Mouse (Mus musculus) large intestine, adult 2 months (tissue): ENCODE measurements around the gene Wdr54. TPM values are rescaled to one million over a fixed set of nuclear protein-coding genes. Genes with fewer than 3 reads are reported as not detected.

ENCODE experiments used
- DNase-seq: peaks from one replicate; pipeline ENCODE4 v3.0.0-alpha.2; 2012; ENCODE audit warnings: low read depth, low spot score
- WGBS: fragments of 180-500 bp; shearing (Covaris S2); methylation state at CpG from one replicate; pipeline ENCODE4 v1.1.7; 2018; 5-methylcytosine and 5-hydroxymethylcytosine counted together
- polyA plus RNA-seq: library from polyadenylated mRNA; depleted of rRNA; stranded (reverse); fragments of >200 nt; gene quantifications from 2 replicates; pipeline ENCODE4 v1.2.3, GENCODE M21; 2012

Wdr54 gene
- polyA plus RNA-seq, 1 experiment = 1.8 TPM

DNA sequence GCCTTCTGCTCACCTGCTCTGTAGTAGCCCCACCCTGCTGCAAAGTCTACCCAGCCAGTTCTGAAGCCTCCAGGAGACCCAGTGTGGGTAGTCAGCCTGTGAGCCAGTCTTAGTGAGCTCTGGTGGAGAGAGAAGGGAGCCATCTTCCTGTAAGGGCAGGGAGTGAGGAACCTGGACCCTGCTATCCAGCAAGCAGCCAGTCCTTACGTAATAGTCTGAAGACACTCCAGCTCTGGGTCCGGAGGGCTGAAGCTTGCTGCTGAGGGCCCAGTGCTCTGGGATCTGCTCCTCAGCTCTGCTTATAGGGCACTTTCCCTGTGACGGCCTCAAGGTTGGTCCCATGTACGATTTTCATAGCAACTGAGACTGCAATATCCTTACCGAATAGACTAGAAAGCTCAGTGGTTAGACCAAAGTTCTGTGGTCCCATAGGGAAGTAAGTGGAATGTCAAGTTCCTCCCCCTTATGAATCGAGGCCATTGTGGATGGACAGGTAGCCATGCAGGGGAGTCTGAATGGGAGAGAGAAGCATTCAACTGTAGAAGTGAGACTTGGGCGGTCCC is 21.2 kb downstream of the Wdr54 start, which contains the start of gene Rtkn:
Rtkn (plus strand) TSS at position 513 of the 563 bp plus-strand sequence.
- 25% methylated on average over 7 of the region's 7 CpGs for WGBS

GRCm38 (mm10) chr6:83134226-83134625 is 22.0 kb downstream of the Wdr54 start:
- DNase-seq = no peak
- WGBS = 45% methylated on average over 3 of the region's 3 CpGs

More for the DNA sequence above, 21.2 kb downstream of the Wdr54 start, which contains the start of gene Rtkn:
- DNase-seq = no peak

GRCm38 (mm10) chr6:83132176-83132919 is 23.8 kb downstream of the Wdr54 start:
- DNase-seq = no peak
- 51% methylated on average over 9 of the region's 9 CpGs for WGBS

DNA sequence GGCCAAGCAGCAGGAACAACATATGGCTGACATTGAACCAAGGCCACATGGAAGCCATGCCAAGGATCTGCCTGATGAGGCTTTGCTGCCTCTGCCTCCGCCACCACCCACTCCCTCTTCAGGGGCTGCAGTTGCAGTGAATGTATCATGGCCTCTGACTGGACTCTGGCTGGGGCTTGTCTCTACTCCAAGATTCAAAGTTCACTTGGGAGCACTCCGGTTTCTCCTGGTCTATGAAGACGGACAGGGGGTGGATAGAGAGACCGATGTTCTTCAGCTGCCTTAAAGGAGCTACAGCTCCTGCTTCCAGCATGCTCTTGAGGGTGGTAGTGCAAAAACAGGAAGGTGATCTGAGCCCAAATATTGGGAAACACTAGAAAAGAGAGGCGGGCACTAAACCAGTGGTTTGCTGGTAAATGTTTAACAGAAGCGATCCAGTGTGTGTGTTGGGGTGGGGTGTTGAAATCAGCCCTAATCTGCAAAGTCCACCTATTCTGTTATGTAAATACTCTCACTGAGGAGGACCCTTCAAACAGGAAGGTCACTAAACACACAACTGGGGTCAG is 24.6 kb downstream of the Wdr54 start:
- WGBS = 12% methylated on average over 6 of the region's 6 CpGs
- no peak for DNase-seq

DNA sequence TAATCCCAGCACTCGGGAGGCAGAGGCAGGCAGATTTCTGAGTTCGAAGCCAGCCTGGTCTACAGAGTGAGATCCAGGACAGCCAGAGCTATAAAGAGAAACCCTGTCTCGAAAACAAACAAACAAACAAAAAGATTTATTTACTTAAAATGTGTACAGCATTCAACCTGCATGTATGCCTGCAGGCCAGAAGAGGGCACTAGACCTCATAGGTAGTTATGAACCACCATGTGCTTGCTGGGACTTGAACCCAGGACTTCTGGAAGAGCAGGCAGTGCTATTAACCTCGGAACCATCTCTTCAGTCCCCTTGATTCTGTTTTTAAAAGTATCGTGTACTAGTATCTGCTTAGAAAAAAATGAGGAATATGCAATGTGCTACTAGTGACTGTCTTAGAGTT is 28.8 kb downstream of the Wdr54 start:
- DNase-seq = no peak
- WGBS = 94% methylated on average over 5 of the region's 5 CpGs

DNA sequence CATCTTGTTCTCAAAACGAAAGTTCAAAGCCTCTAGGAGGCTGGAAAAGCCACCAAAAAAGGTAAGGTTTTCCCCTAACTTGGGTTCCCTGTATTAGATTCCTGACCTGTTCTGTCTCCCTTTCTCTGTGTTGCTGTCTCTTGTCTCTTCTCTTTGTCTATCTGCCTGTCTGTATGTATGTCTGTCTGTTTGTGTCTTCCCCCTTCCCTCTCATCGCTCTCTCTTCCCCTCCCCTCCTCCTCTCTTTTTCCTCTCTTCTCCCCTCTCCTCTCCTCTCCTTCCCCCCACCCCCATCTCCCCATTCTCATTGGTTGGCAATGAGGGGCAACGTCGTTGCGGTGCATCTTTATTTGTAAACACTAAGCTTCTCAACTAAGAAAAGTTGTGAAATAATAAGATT is 30.9 kb downstream of the Wdr54 start, which contains the start of gene Ino80b:
Ino80b (minus strand) TSS at position 101 of the 400 bp plus-strand sequence.
- DNase-seq = no peak
- 25% methylated on average over 5 of the region's 5 CpGs for WGBS

- no peak for DNase-seq
- under 1% methylated on average over 30 of the region's 30 CpGs for WGBS
Measured at GRCm38 (mm10) chr6:83124851-83125312, 31.3 kb downstream of the Wdr54 start.

DNA sequence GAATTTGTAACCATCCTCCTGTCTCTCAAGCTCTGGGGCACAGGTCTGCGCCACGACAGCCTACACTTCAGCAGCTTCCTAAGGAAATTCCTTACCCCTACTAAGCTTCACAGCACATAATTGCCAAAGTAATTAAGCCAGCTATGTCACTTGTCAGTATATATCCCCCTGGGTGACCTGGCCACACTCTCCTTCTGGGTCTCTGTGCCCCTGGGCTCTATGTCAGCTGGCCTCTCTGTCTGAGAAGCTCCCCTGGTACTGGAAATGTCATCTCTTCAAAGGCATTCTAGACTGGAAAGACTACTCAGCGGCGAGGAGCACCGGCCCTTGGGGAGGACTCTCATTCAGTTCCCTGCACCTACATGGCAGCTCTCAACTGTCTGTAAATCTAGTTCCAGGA is 33.2 kb downstream of the Wdr54 start:
- DNase-seq = no peak
- WGBS = 89% methylated on average over 5 of the region's 5 CpGs

- DNase-seq = no peak
- WGBS = 2% methylated on average over 52 of the region's 52 CpGs
Measured at GRCm38 (mm10) chr6:83121863-83122710, 34.1 kb downstream of the Wdr54 start.

- DNase-seq = peak; percentile 100
- under 1% methylated on average over 37 of the region's 38 CpGs for WGBS
Measured at GRCm38 (mm10) chr6:83120930-83121862, 35.0 kb downstream of the Wdr54 start, which contains the start of gene Wbp1. Gene Wbp1 (minus strand): TSS chr6:83121559.

- 60% methylated on average over 7 of the region's 7 CpGs for WGBS
- DNase-seq = no peak
Measured at GRCm38 (mm10) chr6:83119734-83120051, 36.5 kb downstream of the Wdr54 start.

DNA sequence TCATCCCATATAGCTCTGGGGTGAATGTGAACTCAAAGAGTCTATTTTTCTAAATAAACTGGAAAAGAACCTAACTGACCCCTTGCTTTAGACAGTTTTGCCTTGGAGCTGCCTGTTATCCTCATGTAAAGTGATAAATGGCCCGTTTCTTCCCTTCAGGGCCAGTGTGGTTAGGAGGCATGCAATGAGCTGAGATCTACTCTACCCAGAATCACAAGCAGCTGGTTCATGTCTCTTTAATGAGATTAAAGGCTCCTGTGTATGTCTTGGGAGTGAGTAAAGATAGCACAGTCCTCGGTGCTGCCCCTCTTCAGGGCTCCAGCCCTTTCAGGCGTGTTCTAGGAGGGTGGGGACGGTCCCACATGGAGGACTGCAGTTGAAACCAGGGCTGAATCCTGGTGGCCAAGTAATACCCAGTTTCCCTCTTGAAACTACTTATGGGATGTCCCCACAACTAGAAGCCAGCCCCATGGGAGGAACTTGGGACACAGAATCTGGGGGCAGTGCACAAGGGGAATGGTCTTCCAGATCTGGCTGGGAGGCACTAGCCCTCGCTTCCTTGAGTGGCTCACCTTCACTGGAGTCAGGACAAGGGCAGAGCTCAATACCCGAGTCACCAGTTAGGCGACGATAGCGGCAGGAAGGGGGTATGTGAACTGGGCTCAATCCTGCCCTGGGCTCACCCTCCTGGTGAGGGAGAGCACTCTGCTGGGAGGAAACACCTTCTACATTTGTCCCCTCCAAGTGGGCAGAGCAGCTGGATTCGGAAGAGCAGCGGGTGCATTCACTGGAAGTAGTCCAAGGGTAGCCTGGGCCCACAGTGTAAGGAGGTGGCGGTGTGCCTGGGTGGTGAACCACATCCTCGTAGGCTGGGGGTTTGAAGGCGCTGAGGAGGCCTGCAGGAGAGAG is 37.1 kb downstream of the Wdr54 start:
- no peak for DNase-seq
- WGBS = 72% methylated on average over 14 of the region's 14 CpGs

DNA sequence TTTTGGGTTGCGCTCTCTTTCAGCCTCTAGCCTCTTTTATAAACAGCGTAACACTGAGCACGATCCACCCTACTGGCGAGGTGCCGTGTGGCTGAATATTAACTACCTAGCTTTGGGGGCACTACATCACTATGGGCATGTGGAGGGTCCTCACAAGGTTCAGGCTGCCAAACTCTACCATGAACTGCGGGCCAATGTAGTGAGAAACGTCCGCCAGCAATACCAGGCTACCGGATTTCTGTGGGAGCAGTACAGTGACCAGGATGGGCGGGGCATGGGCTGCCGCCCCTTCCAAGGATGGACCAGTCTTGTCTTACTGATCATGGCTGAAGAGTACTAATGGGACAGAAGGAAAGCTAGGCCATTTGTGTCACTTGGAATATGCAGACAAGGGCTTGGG is 37.8 kb downstream of the Wdr54 start:
- DNase-seq = no peak
- 81% methylated on average over 11 of the region's 11 CpGs for WGBS

- 90% methylated on average over 13 of the region's 13 CpGs for WGBS
- no peak for DNase-seq
Measured at GRCm38 (mm10) chr6:83117616-83118015, 38.6 kb downstream of the Wdr54 start.

GRCm38 (mm10) chr6:83117165-83117438 is 39.1 kb downstream of the Wdr54 start:
- DNase-seq = no peak
- 85% methylated on average over 4 of the region's 4 CpGs for WGBS

GRCm38 (mm10) chr6:83116373-83117164 is 39.6 kb downstream of the Wdr54 start:
- 66% methylated on average over 11 of the region's 11 CpGs for WGBS
- DNase-seq = no peak

DNA sequence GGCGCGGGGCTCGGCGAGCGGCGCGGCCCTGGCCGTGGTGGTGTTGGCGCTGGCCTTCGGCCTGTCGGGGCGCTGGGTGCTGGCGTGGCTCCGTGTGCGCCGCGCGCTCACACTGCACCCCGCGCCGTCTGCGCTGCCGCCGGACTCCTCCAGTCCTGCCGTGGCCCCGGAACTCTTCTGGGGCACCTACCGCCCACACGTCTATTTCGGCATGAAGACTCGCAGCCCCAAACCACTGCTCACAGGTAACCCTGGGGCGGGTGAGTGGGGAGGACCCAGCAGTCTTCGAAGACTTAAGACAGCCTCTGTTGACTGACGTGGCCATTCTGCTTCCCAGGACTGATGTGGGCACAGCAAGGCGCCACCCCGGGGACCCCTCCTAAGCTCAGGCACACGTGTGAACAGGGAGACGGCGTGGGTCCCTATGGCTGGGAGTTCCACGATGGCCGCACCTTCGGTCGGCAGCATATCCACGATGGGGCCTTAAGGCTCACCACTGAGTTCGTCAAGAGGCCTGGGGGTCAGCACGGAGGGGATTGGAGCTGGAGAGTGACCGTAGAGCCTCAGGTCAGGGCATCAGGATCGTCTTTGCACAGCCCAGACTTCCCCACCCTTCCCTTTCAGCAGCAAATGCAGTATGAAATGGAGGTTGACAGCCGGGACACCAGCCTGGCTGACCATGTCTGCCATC is 40.4 kb downstream of the Wdr54 start:
- no peak for DNase-seq
- WGBS = under 1% methylated on average over 47 of the region's 48 CpGs
